Mouse (Mus musculus): ENCODE results near the gene Chrm3. TPM values are rescaled to one million over a fixed set of nuclear protein-coding genes. Genes with fewer than 3 reads are reported as not detected.
A peak's percentile ranks its signal among the peaks of the same experiment; 100 is the strongest.
"Not testable (repeated sequence)": the region's sequence is repeated elsewhere in the genome, so short reads cannot be mapped to it uniquely, and the experiment has no call there.

Gene Chrm3
- polyA plus RNA-seq, 1 experiment from 2014 or later, result 0.68 TPM

DNA sequence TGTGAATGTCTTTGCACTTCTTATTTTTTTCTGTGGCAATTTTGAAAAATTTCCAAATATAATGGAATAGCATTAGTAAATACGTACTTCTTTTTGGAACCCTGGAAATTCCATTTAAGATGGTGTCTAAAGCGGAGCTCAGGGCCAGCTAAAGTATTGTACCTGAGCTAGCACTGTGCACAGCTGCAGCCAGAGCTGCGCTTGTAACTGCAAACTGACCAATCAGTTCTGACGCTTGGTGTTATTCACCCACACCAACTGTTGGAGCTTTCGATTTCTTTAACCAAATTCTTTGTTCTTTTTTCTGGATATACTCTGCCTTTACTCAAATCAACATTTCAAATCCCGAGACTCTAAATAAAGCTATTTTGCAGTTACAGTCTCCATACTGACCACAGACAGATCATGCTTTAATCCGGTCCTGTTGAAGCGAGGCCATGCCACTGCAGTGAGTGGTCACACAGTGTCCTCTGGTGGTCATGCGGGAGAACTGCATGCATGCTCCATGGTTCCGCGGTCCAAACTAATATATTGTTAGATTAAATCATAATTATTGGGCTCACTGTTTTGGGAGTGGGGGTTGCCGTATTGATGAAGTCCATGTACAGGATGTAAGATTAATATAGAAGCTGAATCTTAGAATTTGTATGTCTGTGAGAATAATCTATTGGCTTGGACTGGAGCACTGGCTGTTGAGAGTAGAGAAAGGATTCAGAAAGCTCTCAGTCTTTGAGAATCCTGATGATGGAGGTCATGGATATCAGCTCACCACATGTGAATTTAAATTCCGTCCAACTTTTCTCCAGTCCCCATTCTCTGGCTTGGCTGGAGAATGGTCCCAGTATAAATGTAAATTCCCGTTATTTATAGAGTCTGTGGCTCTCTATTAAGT, 513.9 kb downstream of the Chrm3 start:
- Histone ChIP-seq H3K27ac (replicated peaks; ENCODE audit: low read depth, low read length) (no peak overlapping the region), H3K9me3 (ENCODE audit: control insufficient read depth, low read length) (no peaks in the 10 kb centered on the region), H3K4me2 (ENCODE audit: low read depth, low read length) (no peak overlapping the region), H3K9ac (ENCODE audit: low read depth, low read length) (no peak overlapping the region), H3K4me3 (ENCODE audit: low read depth, low read length) (no peak overlapping the region), H3K4me1 (ENCODE audit: control insufficient read depth, insufficient read depth, low read length) (no peaks in the 10 kb centered on the region), H3K27me3 (replicated peaks; ENCODE audit: control insufficient read depth, insufficient read depth, low read length) (no peaks in the 10 kb centered on the region), H3K36me3 (ENCODE audit: control insufficient read depth, insufficient read depth, low read length) (no peaks in the 10 kb centered on the region)
- DNase-seq (ENCODE audit: low spot score) (peak; percentile 60), ATAC-seq (ENCODE audit: low read depth) (peak; percentile 88)
- WGBS, result 33% methylated on average over 14 of the region's 14 CpGs

DNA sequence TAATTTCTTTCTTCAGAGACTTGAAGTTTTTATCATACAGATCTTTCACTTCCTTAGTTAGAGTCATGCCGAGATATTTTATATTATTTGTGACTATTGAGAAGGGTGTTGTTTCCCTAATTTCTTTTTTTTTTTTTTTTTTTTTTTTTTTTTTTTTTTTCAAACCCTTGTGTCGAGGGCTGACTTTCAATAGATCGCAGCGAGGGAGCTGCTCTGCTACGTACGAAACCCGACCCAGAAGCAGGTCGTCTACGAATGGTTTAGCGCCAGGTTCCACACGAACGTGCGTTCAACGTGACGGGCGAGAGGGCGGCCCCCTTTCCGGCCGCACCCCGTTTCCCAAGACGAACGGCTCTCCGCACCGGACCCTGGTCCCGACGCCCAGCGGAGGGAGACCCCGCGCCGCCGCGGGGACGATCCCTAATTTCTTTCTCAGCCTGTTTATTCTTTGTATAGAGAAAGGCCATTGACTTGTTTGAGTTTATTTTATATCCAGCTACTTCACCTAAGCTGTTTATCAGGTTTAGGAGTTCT, 526.4 kb downstream of the Chrm3 start:
- not testable (repeated sequence) for H3K4me1 ChIP-seq (ENCODE audit: control insufficient read depth, insufficient read depth, low read length); H3K36me3 ChIP-seq (ENCODE audit: control insufficient read depth, insufficient read depth, low read length); H3K4me2 ChIP-seq (ENCODE audit: low read depth, low read length); H3K9ac ChIP-seq (ENCODE audit: low read depth, low read length); DNase-seq (ENCODE audit: low spot score); H3K27ac ChIP-seq (replicated peaks; ENCODE audit: low read depth, low read length); H3K4me3 ChIP-seq (ENCODE audit: low read depth, low read length); H3K27me3 ChIP-seq (replicated peaks; ENCODE audit: control insufficient read depth, insufficient read depth, low read length); H3K9me3 ChIP-seq (ENCODE audit: control insufficient read depth, low read length)
- peak; percentile 90 for ATAC-seq (ENCODE audit: low read depth)
- whole genome bisulfite sequencing, result 77% methylated on average over 32 of the region's 33 CpGs

DNA sequence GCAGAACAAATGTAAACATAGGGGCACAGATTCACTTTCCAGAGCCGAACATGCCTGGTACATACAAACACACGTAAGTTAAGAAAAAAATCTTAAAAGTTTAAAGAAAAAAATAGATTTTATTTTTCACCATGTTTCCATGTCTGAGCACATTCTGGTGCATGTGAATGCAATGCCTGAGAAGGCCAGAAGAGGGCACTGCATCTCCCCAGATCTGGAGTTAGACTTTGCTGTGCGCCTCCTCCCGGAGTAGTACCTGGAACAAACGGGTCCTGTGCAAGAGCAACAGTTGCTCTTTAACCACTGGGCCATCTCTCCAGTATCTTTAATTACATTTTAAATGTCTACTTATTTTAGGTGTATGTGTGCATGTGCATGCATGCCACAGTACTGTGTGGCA, 534.4 kb downstream of the Chrm3 start:
- 69% methylated on average over 5 of the region's 5 CpGs for WGBS
- DNase-seq (ENCODE audit: low spot score) (no peak), ATAC-seq (ENCODE audit: low read depth) (no peak)
- no peaks in the 10 kb centered on the region for H3K4me1 ChIP-seq (ENCODE audit: control insufficient read depth, insufficient read depth, low read length)
- H3K4me3 ChIP-seq (ENCODE audit: low read depth, low read length), result no peak overlapping the region
- no peak overlapping the region for H3K27ac ChIP-seq (replicated peaks; ENCODE audit: low read depth, low read length)
- no peaks in the 10 kb centered on the region for H3K9me3 ChIP-seq (ENCODE audit: control insufficient read depth, low read length)
- H3K4me2 ChIP-seq (ENCODE audit: low read depth, low read length), result no peak overlapping the region
- H3K36me3 ChIP-seq (ENCODE audit: control insufficient read depth, insufficient read depth, low read length), result no peaks in the 10 kb centered on the region
- no peaks in the 10 kb centered on the region for H3K27me3 ChIP-seq (replicated peaks; ENCODE audit: control insufficient read depth, insufficient read depth, low read length)
- H3K9ac ChIP-seq (ENCODE audit: low read depth, low read length), result no peak overlapping the region

Small RNA genes lying within 50 kb of the gene (microRNA-seq; reads per million reads assigned to microRNA genes)
- not detected for gene Gm24187 (ENCODE audit: borderline number of aligned reads)
